Mouse (Mus musculus) hindbrain, embryonic 15.5 days (tissue): Measurements from ENCODE around the gene Bcap31. TPM values are rescaled to one million over a fixed set of nuclear protein-coding genes. Genes with fewer than 3 reads are reported as not detected.
A peak's percentile ranks its signal among the peaks of the same experiment; 100 is the strongest.

Experiments used
- ATAC-seq: fragments of 200-750 bp; cut with Nextera tagmentation; 2 replicates; pipeline ENCODE4 v1.8.0; 2017; ENCODE audit warnings: low read depth, moderate number of reproducible peaks, moderate TSS enrichment; ENCODE audit not compliant: low FRiP score
- H3K27ac ChIP-seq: fragments of 300-500 bp; sonication (generic); replicated peaks from 2 replicates; pipeline ENCODE4 v1.5.1; 2015; ENCODE audit warnings: mild to moderate bottlenecking, inconsistent platforms
- H3K27me3 ChIP-seq: fragments of 300-500 bp; sonication (generic); 2 replicates; pipeline ENCODE4 v1.6.1; 2015; ENCODE audit warnings: control low read depth, inconsistent platforms
- H3K36me3 ChIP-seq: fragments of 300-500 bp; sonication (generic); 2 replicates; pipeline ENCODE4 v1.6.1; 2015; ENCODE audit warnings: control low read depth, inconsistent platforms
- H3K4me1 ChIP-seq: fragments of 300-500 bp; sonication (generic); replicated peaks from 2 replicates; pipeline ENCODE4 v1.6.1; 2015; ENCODE audit warnings: control low read depth, inconsistent platforms
- H3K4me2 ChIP-seq: fragments of 300-500 bp; sonication (generic); 2 replicates; pipeline ENCODE4 v1.6.1; 2015; ENCODE audit warnings: moderate library complexity, mild to moderate bottlenecking, inconsistent platforms
- H3K4me3 ChIP-seq: fragments of 300-500 bp; sonication (generic); 2 replicates; pipeline ENCODE4 v1.5.1; 2015; ENCODE audit warnings: mild to moderate bottlenecking, inconsistent platforms
- H3K9ac ChIP-seq: fragments of 300-500 bp; sonication (generic); 2 replicates; pipeline ENCODE4 v1.6.1; 2015; ENCODE audit warnings: inconsistent platforms
- H3K9me3 ChIP-seq: fragments of 300-500 bp; sonication (generic); 2 replicates; pipeline ENCODE4 v1.6.1; 2016; ENCODE audit warnings: control low read depth, inconsistent platforms
- WGBS: fragments of 180-500 bp; shearing (Covaris S2); methylation state at CpG from one replicate; pipeline ENCODE4 v1.1.7; 2015; 5-methylcytosine and 5-hydroxymethylcytosine counted together
- polyA plus RNA-seq: library from polyadenylated mRNA; unstranded; fragments of >200 nt; fragmentation: Nextera tagmentation; extraction: Ambion mirVana; gene quantifications from 2 replicates; pipeline ENCODE4 v1.2.1, GENCODE M21; 2015

Gene Bcap31
- polyA plus RNA-seq, 1 experiment from 2014 or later, result 134 TPM

DNA sequence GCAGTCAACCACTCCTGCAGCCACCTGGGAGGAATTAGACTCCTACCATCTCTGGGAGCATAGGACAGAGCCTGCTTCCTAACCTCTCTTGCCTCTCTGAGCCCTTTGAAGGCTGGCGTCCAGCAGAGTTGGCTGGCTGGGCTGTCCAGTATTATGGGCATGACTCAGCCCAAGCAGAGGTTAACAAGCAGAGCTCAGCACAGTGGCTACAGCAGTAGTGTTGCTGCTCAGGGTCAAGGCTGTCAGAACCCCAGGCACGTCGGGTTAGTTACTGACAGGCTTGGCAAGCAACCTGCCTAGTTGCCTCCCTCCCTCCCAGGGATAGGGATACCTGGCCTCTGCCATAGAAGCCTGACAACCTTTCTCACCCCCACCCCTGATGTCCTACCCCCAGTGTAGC lies 2.3 kb upstream of the Bcap31 start:
- H3K9ac ChIP-seq, result no peak overlapping the region

DNA sequence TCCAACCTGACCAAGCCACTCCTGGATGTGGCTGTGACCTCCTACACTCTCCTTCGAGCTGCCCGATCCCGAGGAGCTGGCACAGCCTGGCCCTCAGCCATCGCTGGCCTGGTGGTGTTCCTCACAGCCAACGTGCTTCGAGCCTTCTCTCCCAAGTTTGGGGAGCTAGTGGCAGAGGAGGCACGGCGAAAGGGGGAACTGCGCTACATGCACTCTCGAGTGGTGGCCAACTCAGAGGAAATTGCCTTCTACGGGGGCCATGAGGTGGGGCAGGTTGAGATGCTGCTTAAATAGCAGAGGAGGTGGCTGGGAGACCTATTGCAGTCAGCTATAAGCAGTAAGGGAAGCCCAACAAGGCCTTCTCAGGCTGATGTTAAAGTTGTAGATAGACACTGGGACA lies 1.7 kb upstream of the Bcap31 start:
- H3K27ac ChIP-seq, result no peak overlapping the region
- peak overlapping the region; percentile 58 for H3K4me2 ChIP-seq
- peak overlapping the region; percentile 54; the same call in 1 of the 2 replicates for H3K4me3 ChIP-seq
- no peak overlapping the region; the same call in 1 of the 2 replicates for H3K9ac ChIP-seq
- no peaks in the 10 kb centered on the region for H3K36me3 ChIP-seq
- no peaks in the 10 kb centered on the region for H3K9me3 ChIP-seq
- H3K4me1 ChIP-seq, result peaks cover 29% of the 10 kb centered on the region
- ATAC-seq, result no peak
- 73% methylated on average over 11 of the region's 11 CpGs for WGBS
- no peaks in the 10 kb centered on the region for H3K27me3 ChIP-seq

More for the DNA sequence above, 2.3 kb upstream of the Bcap31 start:
- no peak for ATAC-seq
- no peaks in the 10 kb centered on the region for H3K27me3 ChIP-seq
- no peak overlapping the region for H3K27ac ChIP-seq
- 51% methylated on average over 3 of the region's 3 CpGs for WGBS
- H3K36me3 ChIP-seq, result no peaks in the 10 kb centered on the region
- no peak overlapping the region for H3K4me3 ChIP-seq
- no peaks in the 10 kb centered on the region for H3K9me3 ChIP-seq
- H3K4me1 ChIP-seq, result peaks cover 29% of the 10 kb centered on the region
- H3K4me2 ChIP-seq, result peak overlapping the region; percentile 24

DNA sequence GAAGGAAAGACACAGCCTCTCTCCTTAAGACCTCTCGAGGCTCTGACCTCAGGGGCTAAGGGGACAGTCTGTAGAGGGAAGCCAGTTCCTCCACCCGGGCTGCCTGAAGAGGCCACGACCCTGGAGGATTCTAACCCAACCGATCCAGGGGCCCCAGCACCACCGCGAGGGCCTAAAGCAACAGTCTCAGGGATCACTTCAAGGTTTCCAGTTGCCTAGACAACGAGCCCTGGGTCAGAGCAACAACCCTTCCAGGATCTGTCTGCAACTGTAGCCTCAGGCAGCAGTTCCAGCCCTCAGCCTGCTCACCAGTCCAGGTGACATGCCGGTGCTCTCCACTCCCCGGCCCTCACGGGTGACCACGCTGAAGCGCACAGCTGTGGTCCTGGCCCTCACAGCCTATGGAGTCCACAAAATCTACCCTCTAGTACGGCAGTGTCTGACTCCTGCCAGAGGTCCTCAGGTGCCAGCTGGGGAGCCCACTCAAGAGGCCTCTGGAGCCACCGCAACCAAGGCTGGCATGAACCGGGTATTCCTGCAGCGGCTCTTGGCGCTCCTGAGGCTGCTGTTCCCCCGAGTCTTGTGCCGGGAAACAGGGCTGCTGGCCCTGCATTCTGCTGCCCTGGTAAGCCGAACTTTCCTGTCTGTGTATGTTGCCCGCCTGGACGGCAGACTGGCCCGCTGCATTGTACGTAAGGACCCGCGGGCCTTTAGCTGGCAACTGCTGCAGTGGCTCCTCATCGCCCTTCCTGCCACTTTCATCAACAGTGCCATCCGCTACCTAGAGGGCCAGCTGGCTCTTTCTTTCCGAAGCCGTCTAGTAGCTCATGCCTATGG lies 952 bp upstream of the Bcap31 start:
- peak; percentile 73; the same call in 1 of the 2 replicates for ATAC-seq

DNA sequence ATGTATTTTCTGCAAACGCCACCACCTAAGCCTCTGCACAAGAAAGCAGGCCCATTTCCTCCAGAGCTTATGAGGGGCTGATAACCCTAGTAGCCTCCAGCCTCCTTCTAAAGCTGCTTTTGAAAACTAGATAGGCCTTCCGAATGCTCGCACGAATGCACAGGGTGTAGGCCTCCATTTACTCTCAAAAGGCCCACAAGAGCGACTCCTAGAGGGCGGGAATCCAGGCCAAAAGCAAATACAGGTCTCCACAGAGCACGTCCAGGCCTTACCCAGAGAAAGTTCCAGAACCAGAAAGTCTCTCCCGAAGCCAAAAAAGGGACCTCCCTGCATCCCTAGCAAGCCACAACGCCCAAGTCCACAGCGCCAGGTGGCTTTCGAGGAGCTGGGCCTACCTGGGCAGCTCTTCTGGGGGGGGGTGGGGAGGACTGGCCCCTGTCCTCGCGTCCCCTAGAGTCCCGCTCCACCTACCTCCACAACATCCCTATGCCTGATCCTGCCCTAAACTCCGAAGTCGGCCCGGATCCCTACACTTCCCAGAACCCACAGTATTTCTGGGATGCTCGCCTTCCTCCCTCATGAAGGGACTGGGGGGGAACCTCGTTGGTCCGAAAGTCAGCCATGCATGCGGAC lies 383 bp downstream of the Bcap31 start:
- Histone ChIP-seq H3K9me3 (no peaks in the 10 kb centered on the region), H3K27me3 (no peaks in the 10 kb centered on the region), H3K4me1 (peaks cover 29% of the 10 kb centered on the region), H3K36me3 (0 out of 2 replicates have a peak, but pooled peaks cover 3% of the 10 kb centered on the region), H3K27ac (peak overlapping the region; percentile 83), H3K4me3 (peak overlapping the region; percentile 54), H3K4me2 (peak overlapping the region; percentile 58), H3K9ac (peak overlapping the region; percentile 20)
- ATAC-seq, result 0 out of 2 replicates have a peak, but pooled peaks have one; percentile 0
- WGBS, result 29% methylated on average over 21 of the region's 21 CpGs

More for the DNA sequence above, 952 bp upstream of the Bcap31 start:
- H3K4me1 ChIP-seq, result peaks cover 29% of the 10 kb centered on the region
- WGBS, result 28% methylated on average over 25 of the region's 30 CpGs
- no peaks in the 10 kb centered on the region for H3K9me3 ChIP-seq
- H3K36me3 ChIP-seq, result no peaks in the 10 kb centered on the region
- peak overlapping the region; percentile 54 for H3K4me3 ChIP-seq
- H3K9ac ChIP-seq, result peak overlapping the region; percentile 49
- peak overlapping the region; percentile 83 for H3K27ac ChIP-seq
- H3K27me3 ChIP-seq, result no peaks in the 10 kb centered on the region
- peak overlapping the region; percentile 58 for H3K4me2 ChIP-seq

DNA sequence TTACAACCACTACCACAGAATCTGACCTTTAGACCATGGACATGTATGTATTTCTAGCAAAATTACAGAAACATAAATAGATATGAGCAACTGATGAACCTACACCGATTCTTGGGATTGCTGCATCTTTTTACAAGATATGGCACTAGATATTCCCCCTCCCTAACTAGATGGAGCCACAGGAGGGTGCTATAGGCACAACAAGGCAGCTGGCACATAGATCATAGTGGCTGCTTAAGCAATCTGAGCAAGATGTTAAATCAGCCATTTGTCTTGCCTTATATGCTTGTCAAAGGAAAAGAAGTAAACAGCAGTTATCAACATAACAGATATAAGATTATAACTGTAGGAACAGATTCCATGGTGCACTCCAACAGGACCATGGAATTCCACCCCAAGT lies 15.5 kb downstream of the Bcap31 start:
- H3K9ac ChIP-seq, result no peak overlapping the region
- no peak overlapping the region for H3K27ac ChIP-seq
- no peaks in the 10 kb centered on the region for H3K4me1 ChIP-seq
- no peaks in the 10 kb centered on the region for H3K9me3 ChIP-seq
- H3K27me3 ChIP-seq, result no peaks in the 10 kb centered on the region
- H3K4me3 ChIP-seq, result no peak overlapping the region
- no peak overlapping the region for H3K4me2 ChIP-seq
- no peaks in the 10 kb centered on the region for H3K36me3 ChIP-seq
- 86% methylated on average over 1 of the region's 1 CpGs for WGBS
- no peak for ATAC-seq

DNA sequence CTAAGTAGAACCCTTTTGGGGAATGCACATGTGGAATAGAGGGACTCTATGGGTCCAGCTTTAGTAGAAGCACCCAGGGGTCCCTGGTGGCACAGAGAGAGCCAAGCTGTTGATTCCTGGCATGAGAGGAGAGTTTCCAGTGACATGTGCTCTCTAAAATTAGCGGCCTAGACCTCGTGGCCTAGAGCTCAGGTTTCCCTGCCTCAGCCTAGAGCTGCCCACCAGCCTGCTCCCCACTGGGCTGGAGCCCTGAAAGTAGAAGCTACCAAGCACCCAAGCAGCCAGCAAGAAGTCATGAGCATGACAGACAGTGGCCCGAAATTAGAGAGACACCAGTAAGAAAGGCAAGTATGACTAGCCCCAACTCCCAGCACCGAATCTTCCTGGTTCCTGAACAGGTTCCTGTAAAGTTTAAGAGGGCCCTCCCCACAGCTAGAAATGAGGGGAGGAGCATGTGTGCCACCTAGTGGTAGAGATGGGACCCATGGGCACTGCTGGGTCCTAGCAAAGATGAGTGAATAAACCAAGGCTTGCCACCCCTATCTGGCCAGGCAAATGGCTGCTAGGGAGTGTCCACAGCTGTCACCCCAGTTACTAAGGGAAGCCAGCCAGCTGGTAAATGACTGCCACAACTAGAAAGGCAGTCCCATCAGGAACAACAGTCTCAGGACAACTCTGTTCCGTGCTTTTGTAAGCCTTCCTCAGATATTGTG lies 24.9 kb downstream of the Bcap31 start:
- no peak overlapping the region for H3K4me2 ChIP-seq
- H3K27ac ChIP-seq, result no peak overlapping the region
- ATAC-seq, result 0 out of 2 replicates have a peak, but pooled peaks have one; percentile 54
- no peaks in the 10 kb centered on the region for H3K4me1 ChIP-seq
- no peaks in the 10 kb centered on the region for H3K9me3 ChIP-seq
- no peak overlapping the region for H3K4me3 ChIP-seq
- WGBS, result 83% methylated on average over 5 of the region's 5 CpGs
- H3K27me3 ChIP-seq, result no peaks in the 10 kb centered on the region
- H3K9ac ChIP-seq, result no peak overlapping the region
- H3K36me3 ChIP-seq, result 0 out of 2 replicates have a peak, but pooled peaks cover 7% of the 10 kb centered on the region

DNA sequence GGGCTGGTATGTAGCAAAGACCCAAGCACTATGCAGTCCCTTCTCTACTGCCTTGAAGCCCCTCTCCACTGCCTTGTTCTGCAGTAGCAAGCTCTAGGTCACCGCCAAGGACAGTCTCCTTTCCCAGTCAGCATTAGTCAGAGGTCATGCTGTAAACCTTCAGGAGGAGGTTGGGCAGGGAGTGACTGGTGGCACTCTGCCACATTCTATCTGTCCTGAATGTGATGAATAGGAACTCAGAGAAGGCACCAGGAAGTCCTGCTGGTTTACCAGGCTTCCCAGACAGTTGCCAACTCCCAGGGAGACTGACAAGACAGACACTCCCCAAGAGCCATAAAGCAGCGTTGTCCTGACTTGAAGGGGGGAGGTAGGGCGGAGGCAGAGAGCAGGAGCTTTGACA lies 30.3 kb downstream of the Bcap31 start:
- H3K36me3 ChIP-seq, result 0 out of 2 replicates have a peak, but pooled peaks cover 7% of the 10 kb centered on the region
- no peaks in the 10 kb centered on the region for H3K27me3 ChIP-seq
- ATAC-seq, result no peak
- 82% methylated on average over 3 of the region's 3 CpGs for WGBS
- H3K4me2 ChIP-seq, result no peak overlapping the region
- no peak overlapping the region for H3K27ac ChIP-seq
- H3K9ac ChIP-seq, result no peak overlapping the region
- H3K9me3 ChIP-seq, result no peaks in the 10 kb centered on the region
- H3K4me3 ChIP-seq, result no peak overlapping the region
- H3K4me1 ChIP-seq, result no peaks in the 10 kb centered on the region

GRCm38 (mm10) chrX:73684978-73685377 lies 31.0 kb downstream of the Bcap31 start:
- no peak overlapping the region for H3K4me3 ChIP-seq
- no peaks in the 10 kb centered on the region for H3K9me3 ChIP-seq
- H3K27ac ChIP-seq, result no peak overlapping the region
- H3K36me3 ChIP-seq, result peaks cover 12% of the 10 kb centered on the region; the same call in 1 of the 2 replicates
- no peak overlapping the region for H3K4me2 ChIP-seq
- ATAC-seq, result no peak
- no peak overlapping the region for H3K9ac ChIP-seq
- no peaks in the 10 kb centered on the region for H3K27me3 ChIP-seq
- no peaks in the 10 kb centered on the region for H3K4me1 ChIP-seq

GRCm38 (mm10) chrX:73684156-73684555 lies 31.8 kb downstream of the Bcap31 start:
- Histone ChIP-seq H3K9ac (no peak overlapping the region), H3K4me3 (no peak overlapping the region), H3K27ac (no peak overlapping the region), H3K27me3 (no peaks in the 10 kb centered on the region), H3K9me3 (no peaks in the 10 kb centered on the region), H3K4me1 (no peaks in the 10 kb centered on the region), H3K36me3 (peaks cover 12% of the 10 kb centered on the region; the same call in 1 of the 2 replicates), H3K4me2 (no peak overlapping the region)
- ATAC-seq, result no peak
- WGBS, result 88% methylated on average over 2 of the region's 2 CpGs

- Histone ChIP-seq H3K9ac (no peak overlapping the region), H3K36me3 (peaks cover 5% of the 10 kb centered on the region; the same call in 1 of the 2 replicates)
These were observed 39.3 kb downstream of the Bcap31 start for GRCm38 (mm10) chrX:73676668-73677067.

DNA sequence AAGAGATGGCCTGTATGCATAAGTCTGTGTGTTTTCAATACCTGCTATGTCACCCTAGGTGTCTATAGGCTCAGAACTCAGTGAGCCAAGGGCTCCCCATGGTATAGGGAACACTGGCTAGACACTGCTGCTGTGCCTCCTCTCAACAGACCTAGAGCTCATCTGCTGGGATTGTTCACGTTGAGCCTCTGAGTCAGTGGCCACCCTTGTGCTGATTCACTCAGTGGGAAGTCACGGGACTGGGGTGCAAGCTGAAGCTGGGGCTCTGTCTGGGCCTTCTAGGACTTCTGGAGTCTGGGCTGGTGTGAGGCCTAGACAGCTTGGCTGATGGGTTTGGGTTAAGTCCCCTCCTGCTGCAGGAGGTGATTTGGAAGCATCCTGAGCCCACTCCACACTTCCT lies 40.7 kb downstream of the Bcap31 start:
- no peak for ATAC-seq
- H3K27me3 ChIP-seq, result no peaks in the 10 kb centered on the region
- H3K27ac ChIP-seq, result no peak overlapping the region
- peaks cover 21% of the 10 kb centered on the region for H3K4me1 ChIP-seq
- 71% methylated on average over 2 of the region's 2 CpGs for WGBS
- peaks cover 3% of the 10 kb centered on the region; the same call in 1 of the 2 replicates for H3K36me3 ChIP-seq
- no peak overlapping the region for H3K9ac ChIP-seq
- H3K4me2 ChIP-seq, result peak overlapping the region; percentile 75
- H3K9me3 ChIP-seq, result no peaks in the 10 kb centered on the region
- H3K4me3 ChIP-seq, result peak overlapping the region; percentile 62; the same call in 1 of the 2 replicates

More at GRCm38 (mm10) chrX:73676668-73677067, 39.3 kb downstream of the Bcap31 start:
- no peak overlapping the region for H3K4me3 ChIP-seq
- H3K9me3 ChIP-seq, result no peaks in the 10 kb centered on the region
- H3K27ac ChIP-seq, result no peak overlapping the region
- ATAC-seq, result no peak
- no peaks in the 10 kb centered on the region for H3K27me3 ChIP-seq
- 97% methylated on average over 4 of the region's 4 CpGs for WGBS
- H3K4me2 ChIP-seq, result no peak overlapping the region
- peaks cover 21% of the 10 kb centered on the region for H3K4me1 ChIP-seq
